Mouse (Mus musculus) midbrain, embryonic 14.5 days (tissue): ENCODE data around the gene Ppp1r18. TPM values are rescaled to one million over a fixed set of nuclear protein-coding genes. Genes with fewer than 3 reads are reported as not detected.
A peak's percentile ranks its signal among the peaks of the same experiment; 100 is the strongest.

Source experiments
- ATAC-seq: fragments of 200-750 bp; cut with Nextera tagmentation; 2 replicates; pipeline ENCODE4 v1.8.0; 2017; ENCODE audit warnings: moderate number of reproducible peaks, moderate library complexity; ENCODE audit not compliant: low FRiP score, low TSS enrichment
- DNase-seq: peaks from one replicate; pipeline ENCODE4 v3.0.0-alpha.2; 2015
- H3K27ac ChIP-seq: fragments of 300-500 bp; sonication (generic); replicated peaks from 2 replicates; pipeline ENCODE4 v1.5.1; 2014; ENCODE audit warnings: mild to moderate bottlenecking, low read depth, low read length, moderate library complexity
- H3K27me3 ChIP-seq: fragments of 300-500 bp; sonication (generic); 2 replicates; pipeline ENCODE4 v1.6.1; 2014; ENCODE audit warnings: low read length, control low read depth, mixed read lengths; ENCODE audit not compliant: control insufficient read depth, insufficient read depth
- H3K36me3 ChIP-seq: fragments of 300-500 bp; sonication (generic); 2 replicates; pipeline ENCODE4 v1.6.1; 2014; ENCODE audit warnings: low read length, control low read depth; ENCODE audit not compliant: control insufficient read depth, insufficient read depth
- H3K4me1 ChIP-seq: fragments of 300-500 bp; sonication (generic); 2 replicates; pipeline ENCODE4 v1.6.1; 2014; ENCODE audit warnings: mild to moderate bottlenecking, antibody characterized with exemption, low read length, control low read depth; ENCODE audit not compliant: control insufficient read depth, insufficient read depth
- H3K4me2 ChIP-seq: fragments of 300-500 bp; sonication (generic); 2 replicates; pipeline ENCODE4 v1.6.1; 2014; ENCODE audit warnings: mild to moderate bottlenecking, low read length, moderate library complexity
- H3K4me3 ChIP-seq: fragments of 300-500 bp; sonication (generic); replicated peaks from 2 replicates; pipeline ENCODE4 v1.5.1; 2014; ENCODE audit warnings: low read depth, low read length
- H3K9ac ChIP-seq: fragments of 300-500 bp; sonication (generic); replicated peaks from 2 replicates; pipeline ENCODE4 v1.6.1; 2014; ENCODE audit warnings: mild to moderate bottlenecking, low read length, moderate library complexity
- H3K9me3 ChIP-seq: fragments of 300-500 bp; sonication (generic); 2 replicates; pipeline ENCODE4 v1.6.1; 2016; ENCODE audit warnings: low read length, control low read depth, mixed read lengths; ENCODE audit not compliant: control insufficient read depth
- WGBS: fragments of 180-500 bp; shearing (Covaris S2); extraction: QIAGEN DNeasy Blood & Tissue Kit; methylation state at CpG from one replicate; pipeline ENCODE4 v1.1.7; 2014; 5-methylcytosine and 5-hydroxymethylcytosine counted together
- polyA plus RNA-seq: library from polyadenylated mRNA; unstranded; fragments of >200 nt; fragmentation: Nextera tagmentation; extraction: Ambion mirVana; gene quantifications from 2 replicates; pipeline ENCODE4 v1.2.1, GENCODE M21; 2014

The Ppp1r18 gene
- polyA plus RNA-seq, 1 experiment from 2014 or later, result 21.0 TPM

DNA sequence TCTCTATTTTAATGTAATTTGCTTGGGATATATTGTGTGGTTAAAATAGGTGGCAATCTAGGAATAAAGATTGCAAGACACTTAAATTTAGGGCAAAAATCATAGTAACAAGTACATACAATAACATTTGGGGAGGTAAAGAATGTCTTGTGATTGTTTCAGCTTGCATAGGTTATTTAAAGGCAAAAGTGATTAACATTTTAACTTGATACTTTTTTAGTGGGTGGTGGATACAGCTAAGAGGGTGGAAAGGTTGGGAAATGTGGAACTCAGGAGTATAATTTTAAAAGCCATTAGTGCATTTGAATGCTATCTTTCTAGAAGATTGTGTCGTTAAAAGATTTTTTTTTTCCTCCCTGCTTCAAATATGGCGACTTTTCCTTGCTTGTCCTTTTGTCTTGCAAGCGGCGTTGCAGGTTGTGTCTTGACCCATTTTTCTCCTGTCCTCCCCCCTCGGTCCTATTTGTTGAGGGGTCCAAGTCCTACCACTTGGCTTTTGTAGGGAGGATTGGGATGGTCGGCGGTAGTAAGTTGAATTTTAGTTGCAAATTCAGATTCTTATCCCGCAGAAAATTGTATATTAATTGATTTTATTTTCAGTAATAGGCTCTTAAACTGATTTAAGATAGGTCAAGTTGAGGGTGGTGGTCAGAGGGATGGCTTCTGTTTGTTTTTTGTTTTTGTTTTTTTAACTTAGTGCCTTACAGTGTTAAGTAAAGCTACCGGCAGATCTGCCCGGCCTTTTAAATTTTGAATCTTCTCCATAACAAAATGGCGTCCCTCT, 53.1 kb downstream of the Ppp1r18 start:
- Histone ChIP-seq H3K36me3 (peaks cover 9% of the 10 kb centered on the region), H3K4me1 (peaks cover 34% of the 10 kb centered on the region), H3K4me2 (peak overlapping the region; percentile 65), H3K4me3 (peak overlapping the region; percentile 79), H3K27ac (peak overlapping the region; percentile 92), H3K9ac (peak overlapping the region; percentile 99), H3K27me3 (no peaks in the 10 kb centered on the region), H3K9me3 (no peaks in the 10 kb centered on the region)
- DNase-seq (peak; percentile 84), ATAC-seq (no peak)
- 0% methylated on average over 11 of the region's 11 CpGs for WGBS

DNA sequence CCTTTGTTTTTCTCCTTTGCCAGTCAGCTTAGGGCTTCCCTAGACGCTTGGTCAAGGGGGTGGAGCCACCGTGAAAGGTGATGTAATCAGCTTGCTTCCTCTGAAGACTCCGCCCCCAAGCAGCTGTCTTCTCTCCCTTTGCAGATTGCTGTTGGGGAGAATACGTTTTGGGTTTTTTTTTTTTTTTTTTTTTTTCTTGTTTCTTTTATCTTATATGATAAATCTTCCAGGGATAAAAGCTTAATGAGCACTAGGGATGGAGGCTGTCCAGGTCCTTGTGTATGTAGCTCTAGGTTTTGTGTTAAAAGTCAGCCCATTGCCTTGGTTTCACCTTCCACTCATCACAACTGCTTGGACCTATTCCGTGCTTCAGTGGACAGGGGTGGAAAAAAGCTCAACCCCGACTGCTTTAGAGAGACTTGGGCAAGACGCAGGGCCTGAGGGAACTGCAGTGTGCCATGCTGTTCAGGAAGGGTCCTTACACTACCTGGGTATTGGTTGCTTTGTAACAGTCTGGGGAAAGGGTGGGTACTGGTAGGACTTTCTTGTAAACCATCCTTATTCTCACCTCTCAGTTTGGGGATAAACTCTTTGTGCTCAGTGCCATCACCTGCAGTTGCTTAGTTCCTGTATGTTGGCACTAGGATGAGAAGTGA, 53.8 kb downstream of the Ppp1r18 start:
- H3K4me2 ChIP-seq, result peak overlapping the region; percentile 65
- ATAC-seq, result peak; percentile 51
- no peaks in the 10 kb centered on the region for H3K27me3 ChIP-seq
- WGBS, result 5% methylated on average over 7 of the region's 7 CpGs
- peak overlapping the region; percentile 99 for H3K9ac ChIP-seq
- H3K4me1 ChIP-seq, result peaks cover 34% of the 10 kb centered on the region
- peak overlapping the region; percentile 79 for H3K4me3 ChIP-seq
- no peaks in the 10 kb centered on the region for H3K9me3 ChIP-seq
- H3K36me3 ChIP-seq, result peaks cover 11% of the 10 kb centered on the region
- H3K27ac ChIP-seq, result peak overlapping the region; percentile 92
- DNase-seq, result peak; percentile 98

DNA sequence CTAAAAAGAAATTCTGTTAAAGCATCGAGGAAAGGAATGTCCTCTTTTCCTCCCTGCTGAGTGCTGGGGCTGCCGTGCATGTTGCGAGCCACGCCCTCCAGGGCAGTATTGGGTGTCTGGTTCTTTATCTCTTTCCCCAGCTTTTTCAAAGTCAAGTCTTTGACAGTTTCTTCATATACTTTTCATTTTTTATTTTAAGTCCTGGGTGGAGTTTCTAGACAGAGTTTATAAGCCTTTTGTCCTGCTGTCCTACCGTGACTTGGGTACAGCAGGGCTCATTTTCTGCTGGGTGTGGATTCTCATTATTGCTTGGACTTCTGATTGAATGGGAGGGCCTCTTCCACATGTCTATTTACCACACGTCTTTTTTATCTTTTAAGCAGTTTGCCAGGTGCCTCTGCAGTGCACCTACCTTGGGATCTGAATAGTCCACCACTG, 54.5 kb downstream of the Ppp1r18 start:
- H3K9me3 ChIP-seq, result no peaks in the 10 kb centered on the region
- H3K4me1 ChIP-seq, result peaks cover 34% of the 10 kb centered on the region
- peak overlapping the region; percentile 65 for H3K4me2 ChIP-seq
- peaks cover 18% of the 10 kb centered on the region for H3K36me3 ChIP-seq
- ATAC-seq (no peak), DNase-seq (peak; percentile 42)
- H3K4me3 ChIP-seq, result peak overlapping the region; percentile 79
- peak overlapping the region; percentile 92 for H3K27ac ChIP-seq
- WGBS, result 40% methylated on average over 6 of the region's 6 CpGs
- H3K9ac ChIP-seq, result peak overlapping the region; percentile 59
- no peaks in the 10 kb centered on the region for H3K27me3 ChIP-seq

DNA sequence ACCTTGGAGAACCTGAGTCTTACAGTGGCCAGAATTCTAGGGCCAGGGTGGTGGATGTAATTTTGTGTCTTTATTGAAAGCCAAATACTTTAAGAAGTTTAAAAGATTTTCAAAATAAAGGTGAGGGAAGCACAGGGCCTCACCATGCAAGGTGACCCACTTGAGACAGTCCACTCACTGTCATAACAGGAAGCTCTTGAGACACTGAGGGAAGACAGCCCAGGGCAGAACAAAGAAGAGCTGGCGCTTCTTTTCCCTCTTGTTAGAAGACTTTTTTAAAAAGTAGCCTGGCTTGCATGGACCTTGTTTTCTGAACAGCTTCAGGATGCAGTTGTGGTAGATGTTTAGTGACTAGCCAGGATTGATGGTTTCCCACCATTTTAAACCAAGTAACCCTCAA, 55.0 kb downstream of the Ppp1r18 start:
- H3K27ac ChIP-seq, result peak overlapping the region; percentile 92
- WGBS, result 63% methylated on average over 1 of the region's 1 CpGs
- H3K9ac ChIP-seq, result peak overlapping the region; percentile 59
- H3K27me3 ChIP-seq, result no peaks in the 10 kb centered on the region
- peak overlapping the region; percentile 65 for H3K4me2 ChIP-seq
- no peaks in the 10 kb centered on the region for H3K9me3 ChIP-seq
- peaks cover 23% of the 10 kb centered on the region for H3K36me3 ChIP-seq
- peaks cover 33% of the 10 kb centered on the region for H3K4me1 ChIP-seq
- no peak for ATAC-seq
- DNase-seq, result peak; percentile 12
- H3K4me3 ChIP-seq, result peak overlapping the region; percentile 79; the same call in 1 of the 2 replicates

DNA sequence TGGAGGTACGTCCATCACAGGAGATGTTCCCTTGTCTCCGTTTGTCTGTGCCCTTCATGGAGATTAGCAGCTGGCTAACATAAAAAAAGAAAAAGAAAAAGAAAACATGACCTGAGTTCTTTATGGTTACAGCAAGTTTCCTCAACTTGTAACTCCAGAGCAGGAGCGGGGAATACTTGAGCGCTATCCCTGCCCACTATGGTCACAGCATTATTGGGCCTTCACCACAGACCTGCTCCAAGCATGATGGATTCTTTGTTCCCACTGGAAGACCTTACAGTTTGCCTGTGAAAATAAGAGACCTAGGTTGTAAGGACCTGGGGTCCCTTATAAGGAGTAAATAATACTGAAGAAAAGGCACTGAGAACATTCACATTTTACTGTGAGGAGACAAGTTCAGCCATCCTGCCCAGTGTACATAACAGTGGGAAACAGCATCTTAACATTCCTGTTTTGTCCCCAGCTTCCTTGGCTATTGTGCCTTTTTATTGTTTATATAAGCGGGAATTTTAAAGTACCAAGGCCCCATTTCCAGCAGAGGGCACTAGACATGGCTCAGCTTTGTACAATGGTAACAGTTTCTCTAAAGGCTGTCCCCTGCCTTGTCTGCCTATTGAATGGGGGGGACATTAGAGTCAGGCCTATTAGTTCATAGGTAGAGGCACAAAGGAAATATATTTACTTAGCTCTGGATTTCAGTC, 55.6 kb downstream of the Ppp1r18 start:
- Histone ChIP-seq H3K9me3 (no peaks in the 10 kb centered on the region), H3K27me3 (no peaks in the 10 kb centered on the region), H3K9ac (peak overlapping the region; percentile 17; the same call in 1 of the 2 replicates), H3K4me3 (no peak overlapping the region), H3K27ac (peak overlapping the region; percentile 92), H3K4me2 (peak overlapping the region; percentile 65), H3K36me3 (peaks cover 29% of the 10 kb centered on the region), H3K4me1 (peaks cover 30% of the 10 kb centered on the region)
- peak; percentile 81 for DNase-seq
- no peak for ATAC-seq
- WGBS, result 72% methylated on average over 5 of the region's 5 CpGs

DNA sequence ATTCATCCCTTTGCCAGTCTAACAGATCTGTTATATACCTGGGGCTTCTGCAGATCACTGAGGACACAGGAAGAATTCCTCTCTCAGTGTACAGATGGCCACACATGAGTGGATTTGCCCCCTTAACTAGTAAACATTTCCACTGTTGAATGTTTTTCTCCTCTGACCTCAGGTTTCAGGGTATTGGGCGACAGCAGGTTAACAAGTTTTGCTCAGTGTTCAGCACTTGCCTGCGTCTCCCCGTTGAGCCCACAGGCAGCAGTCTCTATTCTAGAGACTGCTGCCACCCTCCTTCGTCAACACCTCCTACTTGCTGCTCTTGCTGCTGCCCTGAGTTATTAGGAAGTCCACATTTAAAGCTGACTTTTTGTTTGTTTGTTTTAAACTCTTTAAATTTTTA, 56.3 kb downstream of the Ppp1r18 start:
- H3K4me2 ChIP-seq, result no peak overlapping the region
- 86% methylated on average over 4 of the region's 4 CpGs for WGBS
- peak overlapping the region; percentile 92; the same call in 1 of the 2 replicates for H3K27ac ChIP-seq
- no peaks in the 10 kb centered on the region for H3K9me3 ChIP-seq
- no peaks in the 10 kb centered on the region for H3K27me3 ChIP-seq
- DNase-seq (no peak), ATAC-seq (no peak)
- H3K36me3 ChIP-seq, result peaks cover 36% of the 10 kb centered on the region
- H3K4me1 ChIP-seq, result peaks cover 30% of the 10 kb centered on the region
- H3K4me3 ChIP-seq, result no peak overlapping the region
- H3K9ac ChIP-seq, result no peak overlapping the region

DNA sequence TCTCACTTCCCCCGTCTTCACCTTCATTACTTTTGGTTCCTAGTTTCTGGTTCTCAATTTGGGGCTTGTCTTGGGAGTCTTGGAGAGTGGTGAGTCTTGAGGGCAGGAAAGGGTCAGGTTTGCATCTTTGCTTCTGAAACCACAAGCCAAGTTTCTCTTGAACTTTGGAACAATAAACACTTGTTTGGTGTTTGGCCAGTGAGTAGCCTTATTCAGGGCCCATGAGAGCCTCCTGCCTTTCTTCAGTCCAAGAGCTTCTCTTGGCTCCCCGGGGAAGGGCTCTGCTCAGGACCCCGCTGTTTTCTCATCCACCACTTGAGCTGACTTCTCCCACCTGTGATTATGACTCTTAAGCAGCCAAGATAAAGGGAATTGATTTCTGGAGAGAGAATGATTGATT, 57.2 kb downstream of the Ppp1r18 start:
- no peak overlapping the region; the same call in 1 of the 2 replicates for H3K9ac ChIP-seq
- ATAC-seq (no peak), DNase-seq (no peak)
- peaks cover 42% of the 10 kb centered on the region for H3K36me3 ChIP-seq
- H3K4me2 ChIP-seq, result no peak overlapping the region
- 93% methylated on average over 3 of the region's 3 CpGs for WGBS
- H3K4me3 ChIP-seq, result no peak overlapping the region
- no peak overlapping the region for H3K27ac ChIP-seq
- no peaks in the 10 kb centered on the region for H3K9me3 ChIP-seq
- H3K4me1 ChIP-seq, result peaks cover 30% of the 10 kb centered on the region
- no peaks in the 10 kb centered on the region for H3K27me3 ChIP-seq

DNA sequence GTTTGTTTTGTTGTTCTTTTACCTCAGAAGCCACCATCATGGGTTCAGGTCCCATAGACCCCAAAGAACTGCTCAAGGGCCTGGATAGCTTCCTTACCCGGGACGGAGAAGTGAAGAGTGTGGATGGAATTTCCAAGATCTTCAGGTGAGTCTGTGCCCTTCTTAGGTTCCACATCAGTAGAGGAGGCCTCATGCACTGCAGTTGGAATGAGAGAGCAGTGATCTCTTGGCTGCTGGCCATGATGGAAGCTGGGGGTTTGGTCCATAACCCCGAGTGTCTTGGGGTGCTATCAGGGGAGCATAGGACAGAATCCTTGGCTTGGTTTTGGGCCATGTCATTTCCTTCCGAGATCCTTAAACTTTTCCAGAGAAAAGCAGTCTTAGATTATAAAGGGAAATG, 57.9 kb downstream of the Ppp1r18 start:
- Histone ChIP-seq H3K36me3 (peaks cover 49% of the 10 kb centered on the region), H3K9me3 (no peaks in the 10 kb centered on the region), H3K27me3 (no peaks in the 10 kb centered on the region), H3K4me2 (no peak overlapping the region), H3K4me3 (no peak overlapping the region), H3K4me1 (peaks cover 30% of the 10 kb centered on the region), H3K27ac (no peak overlapping the region), H3K9ac (no peak overlapping the region)
- DNase-seq (no peak), ATAC-seq (no peak)
- WGBS, result 93% methylated on average over 4 of the region's 4 CpGs
